Mouse (Mus musculus) gonadal fat pad, adult 2 months (tissue): ENCODE results near the gene Scd3. TPM values are rescaled to one million over a fixed set of nuclear protein-coding genes. Genes with fewer than 3 reads are reported as not detected.
"Not testable (repeated sequence)": the region's sequence is repeated elsewhere in the genome, so short reads cannot be mapped to it uniquely, and the experiment has no call there.

Experiments
- DNase-seq: peaks from one replicate; pipeline ENCODE4 v3.0.0-alpha.2; 2012; ENCODE audit warnings: low read depth
- polyA plus RNA-seq: library from polyadenylated mRNA; depleted of rRNA; stranded (reverse); fragments of >200 nt; gene quantifications from 2 replicates; pipeline ENCODE4 v1.2.3, GENCODE M21; 2012

The Scd3 gene
- polyA plus RNA-seq, 1 experiment = 11.4 TPM

- no peak for DNase-seq
These were observed 34.5 kb downstream of the Scd3 start for GRCm38 (mm10) chr19:44237471-44238006.

DNA sequence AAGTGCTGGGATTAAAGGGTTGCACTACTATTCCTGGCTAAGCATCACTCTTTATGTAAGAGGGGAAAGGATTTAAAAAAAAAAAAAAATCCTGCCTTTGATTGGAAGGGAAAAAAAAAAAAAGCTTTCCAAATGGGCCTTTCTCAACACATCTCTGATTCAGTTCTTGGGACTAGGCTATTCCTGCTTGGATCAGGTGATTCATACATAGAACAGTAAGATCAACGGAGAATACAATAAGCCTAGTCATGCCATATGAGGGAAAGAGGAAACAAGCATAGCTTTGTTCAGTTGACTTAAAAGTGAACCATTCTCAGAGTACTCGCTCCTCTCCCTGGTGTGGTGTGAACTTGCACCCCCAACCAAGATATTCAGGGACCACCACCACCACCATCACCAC lies 35.8 kb downstream of the Scd3 start:
- no peak for DNase-seq

GRCm38 (mm10) chr19:44245761-44246171 lies 42.7 kb downstream of the Scd3 start:
- DNase-seq = no peak

- no peak for DNase-seq
These were observed 43.4 kb downstream of the Scd3 start for GRCm38 (mm10) chr19:44246341-44246911.

GRCm38 (mm10) chr19:44247281-44248080 lies 44.4 kb downstream of the Scd3 start:
- DNase-seq = no peak

- no peak for DNase-seq
These were observed 45.2 kb downstream of the Scd3 start for GRCm38 (mm10) chr19:44248081-44248853.

DNA sequence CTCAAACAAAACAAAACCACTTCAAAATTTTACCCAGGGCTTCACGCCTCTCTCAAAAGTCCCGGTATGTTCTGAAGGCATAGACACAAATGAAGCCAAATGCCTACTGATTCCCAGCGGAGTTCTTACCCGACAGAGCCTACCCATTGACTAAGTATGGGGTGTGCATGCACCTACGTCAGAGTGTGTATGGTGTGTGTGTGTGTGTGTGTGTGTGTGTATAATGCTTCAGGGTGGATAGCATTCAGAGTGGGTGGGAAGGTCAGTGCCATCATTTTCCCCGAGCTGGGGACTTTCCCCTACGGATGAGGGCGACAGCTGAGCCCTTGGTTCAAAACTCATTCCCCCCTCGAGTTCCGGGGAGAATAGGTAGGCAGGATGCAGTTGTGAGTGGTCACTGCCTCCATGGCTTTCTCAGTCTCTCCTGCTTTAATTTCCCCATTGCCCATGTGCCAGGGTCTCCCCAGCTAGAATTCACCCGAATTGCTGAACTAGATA lies 45.8 kb downstream of the Scd3 start:
- DNase-seq = no peak

DNA sequence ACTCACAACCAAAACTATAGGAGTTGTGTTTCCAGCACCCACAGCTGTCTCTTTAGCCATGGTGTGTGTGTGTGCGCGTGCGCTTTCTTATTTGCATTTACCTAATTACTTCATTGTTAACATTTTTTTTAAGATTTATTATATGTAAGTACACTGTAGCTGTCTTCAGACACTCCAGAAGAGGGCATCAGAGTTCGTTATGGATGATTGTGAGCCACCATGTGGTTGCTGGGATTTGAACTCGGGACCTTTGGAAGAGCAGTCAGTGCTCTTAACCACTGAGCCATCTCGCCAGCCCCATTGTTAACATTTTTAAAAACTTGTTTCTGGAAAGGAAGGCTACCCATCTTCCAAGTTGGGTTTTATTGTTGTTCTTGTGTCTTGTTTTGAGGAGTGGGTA lies 48.1 kb downstream of the Scd3 start:
- DNase-seq = not testable (repeated sequence)

DNA sequence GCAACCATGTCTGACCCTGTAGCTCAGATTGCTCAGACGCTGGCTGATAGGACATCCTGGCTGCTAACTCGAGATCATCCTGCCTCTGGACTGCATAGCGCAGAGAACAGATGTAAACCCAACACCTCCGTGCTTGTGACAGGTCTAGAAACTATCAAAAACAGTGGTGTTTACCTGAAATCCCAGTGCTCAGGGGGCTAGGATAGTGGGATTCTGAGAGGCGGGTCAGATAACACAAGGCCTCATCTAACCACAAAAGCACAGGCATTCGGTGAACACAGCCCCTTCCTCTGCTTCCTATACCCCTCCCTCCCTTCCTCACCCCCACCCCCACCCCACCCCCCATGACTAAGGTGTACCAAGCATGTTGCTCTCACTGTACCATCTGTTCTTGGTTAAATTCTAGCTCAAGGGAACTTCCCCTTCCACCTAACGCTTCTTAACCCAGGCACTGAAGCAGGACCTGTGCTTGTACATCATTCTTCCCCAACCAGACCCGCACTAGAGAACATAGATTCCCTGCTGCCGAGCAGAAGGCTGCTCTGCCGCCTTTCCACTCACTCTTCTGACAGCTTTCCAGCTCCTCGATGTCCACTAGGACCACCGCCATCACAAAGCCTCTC lies 49.0 kb downstream of the Scd3 start:
- DNase-seq = no peak

GRCm38 (mm10) chr19:44254106-44254505 lies 51.0 kb downstream of the Scd3 start:
- not testable (repeated sequence) for DNase-seq

- no peak for DNase-seq
These were observed 54.4 kb downstream of the Scd3 start for GRCm38 (mm10) chr19:44257377-44257966.

DNA sequence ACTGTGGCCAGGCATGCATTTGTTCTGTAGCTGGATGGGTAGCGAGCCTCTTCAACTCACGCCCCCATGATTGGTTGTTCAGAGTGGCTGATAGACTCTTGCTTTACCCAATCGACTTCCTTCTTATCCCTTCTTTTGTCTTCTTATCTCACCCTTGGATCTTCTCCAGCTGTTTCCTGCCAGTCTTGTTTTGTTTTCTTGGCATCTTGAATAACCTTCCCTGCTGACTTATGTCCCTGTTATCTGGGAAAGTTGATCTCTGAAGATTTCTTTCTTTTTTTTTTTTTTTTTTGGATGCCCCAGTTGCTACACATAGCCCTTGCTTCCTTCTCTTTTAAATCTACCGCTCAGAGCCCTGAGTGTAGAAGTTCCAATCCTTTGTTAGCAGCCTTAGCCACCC lies 56.4 kb downstream of the Scd3 start:
- no peak for DNase-seq

DNA sequence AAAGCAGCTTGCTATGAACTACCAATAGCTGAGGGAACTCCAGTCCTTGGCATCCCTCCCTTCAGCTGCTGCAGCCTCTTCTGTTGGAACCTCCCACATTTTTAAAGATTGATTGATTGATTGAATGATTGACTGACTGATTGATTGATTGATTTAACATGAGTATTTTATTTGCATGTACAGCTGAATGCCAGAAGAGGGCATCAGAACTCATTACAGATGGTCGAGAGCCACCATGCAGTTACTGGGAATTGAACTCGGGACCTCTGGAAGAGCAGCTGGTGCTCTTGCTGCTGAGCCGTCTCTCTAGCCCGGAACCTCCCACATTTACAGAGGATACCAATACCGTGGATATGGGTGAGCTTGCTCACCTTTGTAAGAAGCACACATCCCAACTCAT lies 57.4 kb downstream of the Scd3 start:
- DNase-seq = no peak

DNA sequence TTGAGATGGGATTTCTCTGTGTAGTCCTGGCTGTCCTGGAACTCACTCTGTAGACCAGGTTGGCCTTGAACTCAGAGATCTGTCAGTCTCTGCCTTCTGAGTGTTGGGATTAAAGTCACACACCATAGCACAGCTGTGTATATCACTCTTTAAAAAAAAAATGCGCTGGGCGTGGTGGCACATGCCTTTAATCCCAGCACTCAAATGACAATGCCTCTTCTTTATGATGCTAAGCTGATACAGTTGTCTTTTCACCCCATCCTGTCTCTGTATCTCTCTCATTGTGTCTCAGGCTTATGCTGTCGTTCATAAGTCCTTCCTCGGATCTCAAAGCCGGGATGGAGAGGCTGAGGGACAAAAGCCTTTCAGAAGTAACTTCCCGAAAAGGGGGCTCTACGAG lies 58.7 kb downstream of the Scd3 start:
- DNase-seq = no peak

GRCm38 (mm10) chr19:44263581-44263980 lies 60.5 kb downstream of the Scd3 start:
- DNase-seq = no peak

GRCm38 (mm10) chr19:44264226-44264625 lies 61.2 kb downstream of the Scd3 start:
- no peak for DNase-seq

GRCm38 (mm10) chr19:44265300-44265699 lies 62.2 kb downstream of the Scd3 start:
- DNase-seq = no peak

DNA sequence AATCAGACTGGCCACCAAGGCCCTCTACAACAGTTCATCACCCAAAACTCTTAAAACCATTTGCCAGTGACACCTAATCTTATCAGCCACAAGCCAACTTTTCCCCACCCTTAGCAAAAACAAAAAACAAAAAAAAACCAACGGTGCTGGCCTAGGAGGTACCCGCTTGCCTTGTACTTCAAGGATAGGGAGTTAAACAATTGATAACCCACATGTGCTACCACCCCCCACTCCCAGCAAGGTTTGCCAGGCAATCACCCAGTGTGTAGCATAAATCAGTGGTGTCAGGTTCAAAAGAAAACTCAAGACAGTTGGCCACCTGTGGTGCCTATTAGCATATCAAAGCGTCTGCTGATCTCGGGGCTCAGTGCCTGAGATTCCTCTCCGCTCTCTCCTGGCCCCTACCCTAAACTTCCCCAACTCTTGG lies 62.9 kb downstream of the Scd3 start:
- DNase-seq = no peak

DNA sequence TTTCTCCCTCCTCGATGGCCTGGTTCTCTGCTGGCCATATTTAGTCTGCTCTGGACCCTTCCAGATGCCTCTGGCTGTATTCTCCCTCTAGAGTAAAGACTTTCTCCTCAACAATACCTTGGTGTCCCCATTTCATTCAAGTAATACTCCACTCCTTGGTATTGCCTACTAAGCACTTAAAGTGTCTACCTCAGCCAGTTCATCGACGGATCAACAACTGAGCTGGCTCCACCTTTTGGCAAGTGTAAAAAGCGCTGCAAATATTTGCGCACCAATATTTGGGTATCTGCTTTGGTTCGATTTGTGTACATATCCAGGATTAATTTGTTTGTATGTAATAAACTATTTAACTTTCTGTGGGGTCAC lies 63.4 kb downstream of the Scd3 start:
- DNase-seq = no peak

DNA sequence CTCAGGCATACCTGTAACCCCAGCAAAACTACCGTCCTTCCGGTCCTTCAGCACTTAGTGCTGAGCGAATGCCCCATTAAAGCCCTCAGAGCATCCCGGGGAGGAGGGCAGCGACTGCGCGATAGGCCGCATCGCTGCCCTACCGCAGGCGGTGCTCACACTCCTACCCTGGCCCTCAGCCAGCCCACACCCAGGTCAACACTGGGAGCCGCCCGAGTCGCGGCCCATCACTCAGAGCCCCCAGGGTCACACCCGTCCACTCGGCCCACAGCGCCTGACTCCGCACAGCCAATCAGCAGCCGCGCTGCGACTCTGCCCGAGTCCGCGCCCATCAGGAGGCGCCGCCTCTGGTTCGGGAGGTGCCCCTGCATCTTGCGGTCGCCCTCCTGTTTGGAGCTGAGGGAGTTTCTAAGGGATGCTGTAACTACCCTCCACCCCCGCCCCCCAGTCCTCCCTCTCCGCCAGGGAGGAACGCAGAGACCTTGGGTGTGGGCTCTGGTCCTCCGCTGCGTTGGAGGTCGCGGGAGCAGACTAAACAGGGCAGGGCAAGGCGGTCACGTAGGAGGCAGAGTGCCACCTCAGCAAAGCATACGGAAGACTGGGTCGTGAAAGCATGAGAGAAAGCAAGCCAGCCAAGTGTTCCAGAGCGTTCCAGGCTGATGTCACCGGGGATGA lies 63.9 kb downstream of the Scd3 start:
- DNase-seq = no peak

GRCm38 (mm10) chr19:44267499-44268002 lies 64.5 kb downstream of the Scd3 start:
- no peak for DNase-seq
